Mouse (Mus musculus): ENCODE results near the gene Sync. TPM values are rescaled to one million over a fixed set of nuclear protein-coding genes. Genes with fewer than 3 reads are reported as not detected.

Sync gene
- polyA plus RNA-seq, 1 experiment from 2014 or later = 1.5 TPM

GRCm38 (mm10) chr4:129350644-129351043 is 63.2 kb downstream of the Sync start:
- Histone ChIP-seq H3K4me3 (no peak overlapping the region), H3K27me3 (no peaks in the 10 kb centered on the region), H3K9me3 (no peaks in the 10 kb centered on the region), H3K36me3 (peaks cover 30% of the 10 kb centered on the region), H3K4me2 (no peak overlapping the region), H3K27ac (replicated peaks) (no peak overlapping the region), H3K4me1 (replicated peaks) (no peaks in the 10 kb centered on the region), H3K9ac (no peak overlapping the region)
- 9% methylated on average over 1 of the region's 1 CpGs for WGBS
- ATAC-seq (ENCODE audit: low FRiP score, low read depth) = peak; percentile 79

- no peak overlapping the region for H3K9ac ChIP-seq
- WGBS = 77% methylated on average over 6 of the region's 6 CpGs
- no peak for ATAC-seq (ENCODE audit: low FRiP score, low read depth)
Measured at GRCm38 (mm10) chr4:129351111-129351510, 63.7 kb downstream of the Sync start.

GRCm38 (mm10) chr4:129353176-129353575 is 65.8 kb downstream of the Sync start:
- peaks cover 43% of the 10 kb centered on the region for H3K36me3 ChIP-seq
- H3K4me2 ChIP-seq = no peak overlapping the region
- H3K4me3 ChIP-seq = no peak overlapping the region
- H3K9me3 ChIP-seq = no peaks in the 10 kb centered on the region
- no peak for ATAC-seq (ENCODE audit: low FRiP score, low read depth)
- no peaks in the 10 kb centered on the region for H3K4me1 ChIP-seq (replicated peaks)
- WGBS = 93% methylated on average over 12 of the region's 12 CpGs
- H3K27ac ChIP-seq (replicated peaks) = no peak overlapping the region
- H3K9ac ChIP-seq = no peak overlapping the region
- H3K27me3 ChIP-seq = no peaks in the 10 kb centered on the region

More at GRCm38 (mm10) chr4:129351111-129351510, 63.7 kb downstream of the Sync start:
- Histone ChIP-seq H3K36me3 (peaks cover 31% of the 10 kb centered on the region), H3K27ac (replicated peaks) (no peak overlapping the region), H3K4me2 (no peak overlapping the region), H3K27me3 (no peaks in the 10 kb centered on the region), H3K4me3 (no peak overlapping the region), H3K9me3 (no peaks in the 10 kb centered on the region), H3K4me1 (replicated peaks) (no peaks in the 10 kb centered on the region)

- Histone ChIP-seq H3K27ac (replicated peaks) (no peak overlapping the region), H3K4me3 (no peak overlapping the region), H3K36me3 (peaks cover 48% of the 10 kb centered on the region), H3K4me1 (replicated peaks) (no peaks in the 10 kb centered on the region), H3K9me3 (no peaks in the 10 kb centered on the region), H3K27me3 (no peaks in the 10 kb centered on the region), H3K4me2 (no peak overlapping the region), H3K9ac (no peak overlapping the region)
- ATAC-seq (ENCODE audit: low FRiP score, low read depth) = no peak
- WGBS = 82% methylated on average over 15 of the region's 15 CpGs
Measured at GRCm38 (mm10) chr4:129354236-129354635, 66.8 kb downstream of the Sync start.

- Histone ChIP-seq H3K9ac (no peak overlapping the region), H3K27ac (replicated peaks) (no peak overlapping the region), H3K36me3 (peaks cover 61% of the 10 kb centered on the region), H3K4me1 (replicated peaks) (no peaks in the 10 kb centered on the region), H3K4me3 (no peak overlapping the region), H3K9me3 (no peaks in the 10 kb centered on the region), H3K4me2 (no peak overlapping the region), H3K27me3 (no peaks in the 10 kb centered on the region)
- 89% methylated on average over 15 of the region's 15 CpGs for WGBS
- ATAC-seq (ENCODE audit: low FRiP score, low read depth) = no peak
Measured at GRCm38 (mm10) chr4:129357613-129358163, 70.3 kb downstream of the Sync start.

Small RNA genes lying within 50 kb of the gene (microRNA-seq; reads per million reads assigned to microRNA genes)
- gene Gm22994 = not detected

Other genes starting within 250 kb of the Sync start
- gene Rnf19b, start 229.3 kb upstream of the Sync start, polyA plus RNA-seq (2015; fragmentation: Nextera tagmentation; extraction: Ambion mirVana) = 32.2 and 34.6 TPM in 2 replicates
- gene Tmem54, start 182.1 kb upstream of the Sync start, polyA plus RNA-seq (2015; fragmentation: Nextera tagmentation; extraction: Ambion mirVana) = 0.14 TPM in 1 of 2 replicates, not detected in the other
- 110 and 133 TPM in 2 replicates for gene Hpca, start 165.6 kb upstream of the Sync start, polyA plus RNA-seq (2015; fragmentation: Nextera tagmentation; extraction: Ambion mirVana)
- gene Fndc5, start 150.6 kb upstream of the Sync start, polyA plus RNA-seq (2015; fragmentation: Nextera tagmentation; extraction: Ambion mirVana) = 12.5 and 15.0 TPM in 2 replicates
- gene S100pbp, start 97.9 kb upstream of the Sync start, polyA plus RNA-seq (2015; fragmentation: Nextera tagmentation; extraction: Ambion mirVana) = 19.6 and 20.5 TPM in 2 replicates
- 102 and 111 TPM in 2 replicates for gene Yars, start 97.9 kb upstream of the Sync start, polyA plus RNA-seq (2015; fragmentation: Nextera tagmentation; extraction: Ambion mirVana)
- 8.3 and 9.5 TPM in 2 replicates for gene C77080, start 26.2 kb upstream of the Sync start, polyA plus RNA-seq (2015; fragmentation: Nextera tagmentation; extraction: Ambion mirVana)
- gene Rbbp4, start 47.8 kb downstream of the Sync start, polyA plus RNA-seq (2015; fragmentation: Nextera tagmentation; extraction: Ambion mirVana) = 245 and 264 TPM in 2 replicates
- 18.1 and 24.6 TPM in 2 replicates for gene Zbtb8os, start 48.1 kb downstream of the Sync start, polyA plus RNA-seq (2015; fragmentation: Nextera tagmentation; extraction: Ambion mirVana)
- gene Zbtb8a, start 90.5 kb downstream of the Sync start, polyA plus RNA-seq (2015; fragmentation: Nextera tagmentation; extraction: Ambion mirVana) = 19.5 and 21.2 TPM in 2 replicates
- gene Zbtb8b, start 153.2 kb downstream of the Sync start, polyA plus RNA-seq (2015; fragmentation: Nextera tagmentation; extraction: Ambion mirVana) = 15.7 and 17.1 TPM in 2 replicates
- gene Bsdc1, start 174.0 kb downstream of the Sync start, polyA plus RNA-seq (2015; fragmentation: Nextera tagmentation; extraction: Ambion mirVana) = 35.3 and 37.4 TPM in 2 replicates
- gene Tssk3, start 203.4 kb downstream of the Sync start, polyA plus RNA-seq (2015; fragmentation: Nextera tagmentation; extraction: Ambion mirVana) = 0.53 and 0.73 TPM in 2 replicates
- gene Fam229a, start 203.6 kb downstream of the Sync start, polyA plus RNA-seq (2015; fragmentation: Nextera tagmentation; extraction: Ambion mirVana) = 0.39 and 0.87 TPM in 2 replicates
- gene Marcksl1, start 226.0 kb downstream of the Sync start, polyA plus RNA-seq (2015; fragmentation: Nextera tagmentation; extraction: Ambion mirVana) = 1,671 and 1,849 TPM in 2 replicates

Data from hindbrain, embryonic 15.5 days (tissue).